Mouse (Mus musculus): ENCODE measurements at regions not wholly inside any gene's neighbourhood (a gene's known extent, or its start where the extent isn't known, plus 50 kb on each side); places are given as distances from the start of the nearest gene placed in this dataset.

DNA sequence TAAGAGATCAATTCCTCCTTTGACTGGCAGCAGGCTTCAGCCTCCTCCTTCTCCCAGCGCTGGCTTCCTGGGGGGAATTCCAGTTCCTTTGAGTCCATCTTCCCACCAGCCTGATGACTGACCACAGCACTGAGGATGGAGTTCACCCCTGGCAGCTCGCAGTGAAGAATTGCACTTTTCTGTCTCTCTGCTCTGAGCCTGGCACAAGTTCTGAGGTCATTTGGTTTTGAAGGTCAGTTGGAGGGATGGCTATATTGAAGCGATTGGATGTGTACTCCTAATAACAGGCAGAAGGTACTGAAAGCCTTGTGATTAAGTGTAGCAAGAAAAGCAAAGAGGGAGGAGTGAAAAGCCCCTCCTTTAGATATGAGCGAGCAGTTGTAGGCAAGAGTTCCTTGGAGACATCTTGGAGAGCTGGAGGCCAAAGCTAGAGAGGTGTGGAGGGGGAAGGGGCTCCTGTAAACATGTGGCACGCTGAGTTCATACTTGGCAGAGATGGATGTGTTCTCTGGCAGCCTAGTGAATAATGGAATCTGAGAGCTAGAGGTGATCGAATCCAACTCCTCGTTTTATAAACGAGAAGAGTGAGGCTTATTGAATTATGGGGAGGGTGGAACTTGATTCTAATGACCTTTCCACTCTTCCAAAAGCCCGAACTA, 77.1 kb upstream of the Dyrk2 start:
- no peak for TF ChIP-seq CTCF (IDR thresholded peaks at IDR 0.05; ENCODE audit: low read depth)
- TF ChIP-seq EP300 (IDR thresholded peaks at IDR 0.05; ENCODE audit: low read depth) = no peak

All from liver, postnatal 0 days (tissue).